Mouse (Mus musculus) lung, postnatal 0 days (tissue): ENCODE measurements at regions not wholly inside any gene's neighbourhood (a gene's known extent, or its start where the extent isn't known, plus 50 kb on each side); places are given as distances from the start of the nearest gene placed in this dataset.

Source experiments
- ATAC-seq: fragments of 200-750 bp; cut with Nextera tagmentation; 2 replicates; pipeline ENCODE4 v1.8.0; 2017; ENCODE audit warnings: moderate library complexity
- DNase-seq: peaks from one replicate; pipeline ENCODE4 v3.0.0-alpha.2; 2016; ENCODE audit warnings: low spot score
- H3K27ac ChIP-seq: fragments of 300-500 bp; sonication (generic); 2 replicates; pipeline ENCODE4 v1.5.1; 2014; ENCODE audit warnings: antibody characterized with exemption, mild to moderate bottlenecking, low read length, mixed read lengths
- H3K27me3 ChIP-seq: fragments of 300-500 bp; sonication (generic); replicated peaks from 2 replicates; pipeline ENCODE4 v1.6.1; 2014; ENCODE audit warnings: low read length, mixed read lengths; ENCODE audit not compliant: insufficient read depth
- H3K36me3 ChIP-seq: fragments of 300-500 bp; sonication (generic); 2 replicates; pipeline ENCODE4 v1.6.1; 2014; ENCODE audit warnings: low read length, mixed read lengths; ENCODE audit not compliant: insufficient read depth
- H3K4me1 ChIP-seq: fragments of 300-500 bp; sonication (generic); 2 replicates; pipeline ENCODE4 v1.6.1; 2014; ENCODE audit warnings: antibody characterized with exemption, low read depth, low read length, mixed read lengths; ENCODE audit not compliant: insufficient read depth
- H3K4me2 ChIP-seq: fragments of 300-500 bp; sonication (generic); replicated peaks from 2 replicates; pipeline ENCODE4 v1.6.1; 2014; ENCODE audit warnings: low read depth, mild to moderate bottlenecking, low read length, moderate library complexity, mixed read lengths
- H3K4me3 ChIP-seq: fragments of 300-500 bp; sonication (generic); 2 replicates; pipeline ENCODE4 v1.5.1; 2014; ENCODE audit warnings: low read depth, low read length
- H3K9ac ChIP-seq: fragments of 300-500 bp; sonication (generic); replicated peaks from 2 replicates; pipeline ENCODE4 v1.6.1; 2014; ENCODE audit warnings: low read depth, mild to moderate bottlenecking
- H3K9me3 ChIP-seq: fragments of 300-500 bp; sonication (generic); 2 replicates; pipeline ENCODE4 v1.6.1; 2016; ENCODE audit warnings: low read length, mixed read lengths
- CTCF ChIP-seq: IDR thresholded peaks from 2 replicates; pipeline ENCODE4 v1.5.1; 2016; ENCODE audit warnings: antibody characterized with exemption, mild to moderate bottlenecking
- EP300 ChIP-seq: IDR thresholded peaks from 2 replicates; pipeline ENCODE4 v1.6.1; 2016; ENCODE audit warnings: antibody characterized with exemption, mild to moderate bottlenecking, control low read depth
- WGBS: fragments of 180-500 bp; shearing (Covaris S2); extraction: QIAGEN DNeasy Blood & Tissue Kit; methylation state at CpG from one replicate; pipeline ENCODE4 v1.1.7; 2014; 5-methylcytosine and 5-hydroxymethylcytosine counted together

GRCm38 (mm10) chr9:87607878-87608631, 123.0 kb downstream of the Tbx18 start:
- Histone ChIP-seq H3K9me3 (no peaks in the 10 kb centered on the region), H3K27ac (no peak overlapping the region), H3K27me3 (no peaks in the 10 kb centered on the region), H3K4me1 (no peaks in the 10 kb centered on the region), H3K4me2 (no peak overlapping the region), H3K9ac (no peak overlapping the region), H3K4me3 (no peak overlapping the region), H3K36me3 (no peaks in the 10 kb centered on the region)
- ATAC-seq (no peak), DNase-seq (no peak)
- no peak for TF ChIP-seq CTCF
- TF ChIP-seq EP300, result no peak
- WGBS, result 16% methylated on average over 10 of the region's 10 CpGs

- Histone ChIP-seq H3K9ac (no peak overlapping the region), H3K4me2 (no peak overlapping the region), H3K27me3 (no peaks in the 10 kb centered on the region), H3K4me1 (no peaks in the 10 kb centered on the region), H3K9me3 (no peaks in the 10 kb centered on the region), H3K36me3 (no peaks in the 10 kb centered on the region), H3K4me3 (no peak overlapping the region), H3K27ac (no peak overlapping the region)
- 20% methylated on average over 2 of the region's 2 CpGs for WGBS
- TF ChIP-seq CTCF, result no peak
- TF ChIP-seq EP300, result no peak
- ATAC-seq (no peak), DNase-seq (no peak)
Observed at GRCm38 (mm10) chr9:87575591-87575990, 155.5 kb downstream of the Tbx18 start.

- H3K4me2 ChIP-seq, result no peak overlapping the region
- no peaks in the 10 kb centered on the region for H3K4me1 ChIP-seq
- DNase-seq (no peak), ATAC-seq (no peak)
- H3K9ac ChIP-seq, result no peak overlapping the region
- 11% methylated on average over 2 of the region's 2 CpGs for WGBS
- H3K27ac ChIP-seq, result no peak overlapping the region
- no peaks in the 10 kb centered on the region for H3K9me3 ChIP-seq
- no peaks in the 10 kb centered on the region for H3K27me3 ChIP-seq
- TF ChIP-seq CTCF (no peak), EP300 (no peak)
- H3K36me3 ChIP-seq, result no peaks in the 10 kb centered on the region
- no peak overlapping the region for H3K4me3 ChIP-seq
Observed at GRCm38 (mm10) chr9:87574250-87574864, 156.7 kb downstream of the Tbx18 start.

GRCm38 (mm10) chr9:87563244-87563643, 167.8 kb downstream of the Tbx18 start:
- ATAC-seq (no peak), DNase-seq (no peak)
- TF ChIP-seq CTCF (no peak), EP300 (no peak)
- H3K9ac ChIP-seq, result no peak overlapping the region
- 33% methylated on average over 3 of the region's 3 CpGs for WGBS
- no peaks in the 10 kb centered on the region for H3K36me3 ChIP-seq
- H3K4me1 ChIP-seq, result no peaks in the 10 kb centered on the region
- no peaks in the 10 kb centered on the region for H3K9me3 ChIP-seq
- no peaks in the 10 kb centered on the region for H3K27me3 ChIP-seq
- H3K4me3 ChIP-seq, result no peak overlapping the region
- H3K4me2 ChIP-seq, result no peak overlapping the region
- H3K27ac ChIP-seq, result no peak overlapping the region

- TF ChIP-seq CTCF, result no peak
- TF ChIP-seq EP300, result no peak
- Histone ChIP-seq H3K4me3 (no peak overlapping the region), H3K9me3 (no peaks in the 10 kb centered on the region), H3K36me3 (no peaks in the 10 kb centered on the region), H3K27ac (no peak overlapping the region), H3K4me1 (no peaks in the 10 kb centered on the region), H3K4me2 (no peak overlapping the region), H3K27me3 (no peaks in the 10 kb centered on the region), H3K9ac (no peak overlapping the region)
- no peak for DNase-seq
- ATAC-seq, result no peak
- WGBS, result 31% methylated on average over 6 of the region's 6 CpGs
Observed at GRCm38 (mm10) chr9:87562796-87563195, 168.3 kb downstream of the Tbx18 start.

GRCm38 (mm10) chr9:87557841-87558240, 173.2 kb downstream of the Tbx18 start:
- H3K4me3 ChIP-seq, result no peak overlapping the region
- no peak for DNase-seq
- H3K9me3 ChIP-seq, result no peaks in the 10 kb centered on the region
- no peak overlapping the region for H3K9ac ChIP-seq
- no peaks in the 10 kb centered on the region for H3K27me3 ChIP-seq
- H3K27ac ChIP-seq, result no peak overlapping the region
- no peaks in the 10 kb centered on the region for H3K36me3 ChIP-seq
- ATAC-seq, result no peak
- no peaks in the 10 kb centered on the region for H3K4me1 ChIP-seq
- TF ChIP-seq EP300, result no peak
- no peak for TF ChIP-seq CTCF
- H3K4me2 ChIP-seq, result 0 out of 2 replicates have a peak overlapping the region, but pooled peaks have one; percentile 11
- WGBS, result 35% methylated on average over 12 of the region's 12 CpGs
